Mouse (Mus musculus): ENCODE measurements at regions not wholly inside any gene's neighbourhood (a gene's known extent, or its start where the extent isn't known, plus 50 kb on each side); places are given as distances from the start of the nearest gene placed in this dataset.

DNA sequence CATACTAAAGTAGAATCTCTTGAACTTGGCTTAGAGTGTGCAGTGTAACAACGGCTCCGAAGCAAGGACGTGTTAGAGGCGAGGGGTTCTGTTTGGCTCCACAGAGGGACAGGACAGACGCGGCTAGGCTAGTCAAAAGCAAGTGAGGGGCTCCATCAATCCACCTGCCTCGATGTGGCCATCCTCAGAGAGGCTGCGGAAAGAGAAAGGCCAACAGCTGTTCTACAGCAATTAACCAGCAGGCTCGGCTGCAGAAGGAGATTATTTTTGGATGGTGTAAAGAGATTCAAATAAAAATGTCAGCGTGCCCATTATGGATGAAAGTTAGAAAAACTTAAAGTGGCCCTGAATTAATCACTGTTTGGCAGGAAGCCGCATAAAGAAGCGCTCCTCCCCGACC, 221.0 kb upstream of the Irx5 start:
- TF ChIP-seq CTCF (IDR thresholded peaks at IDR 0.05) (no peak), EP300 (IDR thresholded peaks at IDR 0.05) (no peak)

All from lung, postnatal 0 days (tissue).